Mouse (Mus musculus): Measurements from ENCODE around the gene Nol8.

Nol8 gene

GRCm38 (mm10) chr13:49652481-49653179, at the start of gene Nol8, which contains the start of gene Cenpp:
Gene Nol8, plus strand, starts transcription at chr13:49653078.
Gene Cenpp, minus strand, starts transcription at chr13:49652785.
- DNase-seq (ENCODE audit: low spot score): peak; percentile 100

GRCm38 (mm10) chr13:49603603-49604002, 49.3 kb upstream of the Nol8 start:
- no peak for DNase-seq (ENCODE audit: low spot score)

DNA sequence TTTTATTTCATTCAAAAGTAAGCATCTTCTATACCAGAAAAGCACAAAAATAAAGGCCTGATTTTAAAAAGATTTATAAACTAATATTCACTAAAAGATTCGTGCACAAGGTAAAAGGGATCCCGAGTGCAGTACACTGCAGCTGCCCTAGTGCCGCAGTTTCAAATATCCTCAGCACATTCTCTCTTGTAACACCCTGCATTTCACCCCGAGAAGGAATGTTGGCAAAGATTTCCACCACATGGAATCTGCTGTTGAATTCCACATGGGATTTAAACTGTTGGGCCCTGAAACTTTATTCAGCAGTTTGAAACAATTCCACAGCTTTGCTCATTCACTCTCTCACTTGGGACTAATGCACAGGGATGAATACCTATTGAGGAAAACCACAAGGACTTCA, 45.2 kb upstream of the Nol8 start, which contains the start of gene Ogn:
Ogn (plus strand) TSS at position 333 of the 400 bp plus-strand sequence.
- DNase-seq (ENCODE audit: low spot score): no peak

GRCm38 (mm10) chr13:49608589-49609322, 44.1 kb upstream of the Nol8 start:
- DNase-seq (ENCODE audit: low spot score): no peak

GRCm38 (mm10) chr13:49617021-49617420, 35.9 kb upstream of the Nol8 start:
- no peak for DNase-seq (ENCODE audit: low spot score)

DNA sequence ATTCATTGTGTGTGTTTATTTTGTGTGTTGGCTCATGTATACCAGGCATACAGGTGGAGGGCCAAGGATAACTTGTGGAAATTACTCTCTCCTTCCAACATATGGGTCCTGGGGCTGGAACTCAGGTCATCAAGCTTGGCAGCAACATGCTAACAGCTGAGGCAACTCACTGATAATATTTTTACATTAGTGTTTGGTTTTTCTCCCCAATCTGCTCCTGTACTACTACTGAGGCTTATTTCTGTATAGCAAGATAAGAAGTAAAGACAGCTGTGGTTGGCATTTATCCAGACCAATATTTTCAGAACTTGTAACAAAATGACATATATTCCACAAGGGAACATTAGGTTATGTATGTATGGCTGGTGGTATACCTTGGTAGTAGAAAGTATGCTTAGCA, 34.5 kb upstream of the Nol8 start:
- DNase-seq (ENCODE audit: low spot score): no peak

DNA sequence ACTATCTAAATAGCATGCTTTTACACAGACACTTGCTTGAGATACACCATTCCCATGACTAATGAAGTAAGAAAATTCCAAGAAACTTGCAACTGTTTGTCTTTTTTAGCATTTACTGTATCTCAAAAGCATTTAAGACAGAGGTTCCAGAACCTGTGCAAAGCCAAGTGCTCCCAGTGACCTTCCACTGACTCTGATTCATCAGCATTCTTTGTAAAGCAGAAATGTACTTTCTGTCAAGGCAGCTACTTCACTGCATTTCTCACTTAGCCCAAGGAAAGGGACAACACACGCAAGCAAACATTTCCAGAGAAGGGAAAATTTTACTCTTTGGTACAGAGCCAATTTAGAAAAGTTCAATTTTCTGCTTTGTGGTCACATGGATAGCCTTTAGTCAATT, 29.7 kb upstream of the Nol8 start:
- no peak for DNase-seq (ENCODE audit: low spot score)

GRCm38 (mm10) chr13:49628167-49628566, 24.7 kb upstream of the Nol8 start:
- no peak for DNase-seq (ENCODE audit: low spot score)

GRCm38 (mm10) chr13:49629076-49629475, 23.8 kb upstream of the Nol8 start:
- no peak for DNase-seq (ENCODE audit: low spot score)

DNA sequence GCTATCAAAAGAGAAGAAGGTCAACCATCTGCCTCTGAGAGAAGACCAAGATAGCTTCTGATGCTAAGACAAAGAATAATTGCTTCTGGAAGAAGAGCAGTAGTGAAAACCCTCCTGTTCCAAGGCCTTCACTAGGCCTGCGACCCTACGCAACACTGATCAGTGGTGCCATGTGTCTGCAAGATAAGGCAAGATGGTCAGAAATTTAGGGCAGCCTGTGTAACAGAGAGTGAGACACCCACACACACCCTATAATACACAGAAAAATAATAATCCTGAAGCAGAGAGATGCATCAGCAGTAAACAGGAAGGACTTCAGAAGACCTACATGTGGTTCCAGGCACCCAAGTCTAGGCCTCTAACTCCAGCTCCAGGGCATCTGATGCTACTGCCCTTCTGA, 12.9 kb upstream of the Nol8 start:
- DNase-seq (ENCODE audit: low spot score): no peak

GRCm38 (mm10) chr13:49642650-49643049, 10.2 kb upstream of the Nol8 start:
- no peak for DNase-seq (ENCODE audit: low spot score)

- no peak for DNase-seq (ENCODE audit: low spot score)
Measured at GRCm38 (mm10) chr13:49643669-49644362, 9.1 kb upstream of the Nol8 start.

- DNase-seq (ENCODE audit: low spot score): peak; percentile 66
Measured at GRCm38 (mm10) chr13:49644731-49645529, 7.9 kb upstream of the Nol8 start.

- DNase-seq (ENCODE audit: low spot score): no peak
Measured at GRCm38 (mm10) chr13:49646019-49646418, 6.9 kb upstream of the Nol8 start.

- DNase-seq (ENCODE audit: low spot score): no peak
Measured at GRCm38 (mm10) chr13:49651136-49651535, 1.7 kb upstream of the Nol8 start.

DNA sequence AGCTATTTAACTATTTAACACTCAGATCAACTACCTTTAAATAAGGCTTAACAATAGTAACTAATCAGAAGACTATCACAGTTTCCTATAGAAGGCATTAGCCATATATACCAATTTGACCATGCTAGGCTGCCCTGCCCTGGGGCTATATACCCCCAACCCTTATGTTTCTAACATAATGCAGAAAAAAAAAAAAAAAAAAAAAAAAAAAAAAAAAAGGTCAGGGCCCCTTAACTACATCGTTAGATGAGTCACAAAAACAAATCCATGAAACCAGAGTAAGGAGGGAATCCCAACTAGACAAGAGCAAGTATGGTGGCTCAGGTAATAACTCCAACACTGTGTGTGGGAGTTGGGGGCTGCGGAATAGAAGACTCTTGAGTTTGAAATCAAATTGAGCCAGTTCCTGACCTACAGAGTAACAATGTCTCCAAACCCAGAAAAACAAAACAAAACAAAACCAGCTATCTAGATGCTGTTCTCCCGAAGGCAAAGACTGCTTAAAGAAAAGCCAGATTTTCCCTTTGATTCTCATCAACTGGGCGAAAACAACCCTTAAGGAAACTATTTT, 1.0 kb upstream of the Nol8 start:
- DNase-seq (ENCODE audit: low spot score): no peak

- DNase-seq (ENCODE audit: low spot score): no peak
Measured at GRCm38 (mm10) chr13:49653180-49653541, 283 bp downstream of the Nol8 start.

DNA sequence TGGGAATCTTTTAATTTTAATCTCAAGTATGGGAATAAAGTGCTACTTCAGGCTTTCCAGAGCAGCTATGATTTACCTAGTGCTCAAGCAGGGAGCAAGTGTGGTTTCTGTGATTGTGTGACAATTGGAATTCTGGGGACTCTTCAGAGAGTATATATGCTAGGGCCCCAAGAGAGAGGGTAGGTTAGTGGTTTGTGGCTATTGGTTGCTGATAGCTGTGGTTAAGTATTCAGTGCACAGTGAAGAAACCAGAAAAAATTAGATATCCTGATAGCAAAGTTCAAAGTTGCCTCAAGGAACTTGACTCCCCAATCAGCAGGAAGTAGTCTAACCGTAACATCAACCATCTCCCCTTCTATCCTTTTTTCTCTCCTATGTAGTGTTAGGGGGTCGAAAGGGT, 24.9 kb downstream of the Nol8 start:
- no peak for DNase-seq (ENCODE audit: low spot score)

DNA sequence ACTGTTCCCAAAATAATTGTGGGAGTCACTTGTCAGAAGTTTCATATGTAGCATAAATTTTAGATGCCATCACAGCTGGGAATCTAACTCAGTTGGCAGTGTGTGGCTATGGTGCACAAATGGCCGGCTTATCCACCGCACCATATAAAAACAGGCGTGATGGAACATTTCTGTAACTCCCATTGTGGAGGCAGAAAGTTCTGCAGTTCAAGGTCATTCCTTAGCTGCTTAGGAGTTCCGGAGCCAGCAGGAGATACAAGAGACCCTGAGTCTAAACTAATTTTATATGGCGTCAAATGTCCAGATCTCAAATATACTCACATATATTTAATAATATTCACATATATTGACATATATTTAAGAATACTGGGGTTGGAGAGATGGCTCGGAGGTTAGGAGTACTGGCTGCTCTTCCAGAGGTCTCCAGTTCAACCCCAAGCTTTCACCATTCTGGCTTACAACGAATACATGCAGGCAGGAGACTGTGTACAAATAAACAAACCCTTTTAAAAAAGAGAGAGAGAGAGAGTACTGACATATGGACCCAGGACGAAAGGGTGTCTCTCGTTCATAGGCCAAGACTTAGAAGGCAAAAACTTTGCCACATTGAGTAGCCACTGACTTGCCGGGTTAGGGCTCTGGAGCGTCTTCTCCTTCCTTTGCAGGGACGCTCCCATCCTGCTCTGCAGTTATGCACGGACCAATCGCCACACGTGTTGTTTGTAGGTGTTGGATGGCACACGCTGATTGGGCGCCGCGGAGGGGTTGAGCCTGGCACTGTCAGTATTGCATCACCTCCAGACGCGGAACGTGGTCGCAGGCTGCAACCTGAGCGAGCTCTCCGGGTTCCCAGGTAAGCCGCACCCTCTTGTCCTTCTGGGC, 28.7 kb downstream of the Nol8 start, which contains the start of gene Iars:
Iars (plus strand) TSS at position 750 of the 882 bp plus-strand sequence.
- peak; percentile 98 for DNase-seq (ENCODE audit: low spot score)

DNA sequence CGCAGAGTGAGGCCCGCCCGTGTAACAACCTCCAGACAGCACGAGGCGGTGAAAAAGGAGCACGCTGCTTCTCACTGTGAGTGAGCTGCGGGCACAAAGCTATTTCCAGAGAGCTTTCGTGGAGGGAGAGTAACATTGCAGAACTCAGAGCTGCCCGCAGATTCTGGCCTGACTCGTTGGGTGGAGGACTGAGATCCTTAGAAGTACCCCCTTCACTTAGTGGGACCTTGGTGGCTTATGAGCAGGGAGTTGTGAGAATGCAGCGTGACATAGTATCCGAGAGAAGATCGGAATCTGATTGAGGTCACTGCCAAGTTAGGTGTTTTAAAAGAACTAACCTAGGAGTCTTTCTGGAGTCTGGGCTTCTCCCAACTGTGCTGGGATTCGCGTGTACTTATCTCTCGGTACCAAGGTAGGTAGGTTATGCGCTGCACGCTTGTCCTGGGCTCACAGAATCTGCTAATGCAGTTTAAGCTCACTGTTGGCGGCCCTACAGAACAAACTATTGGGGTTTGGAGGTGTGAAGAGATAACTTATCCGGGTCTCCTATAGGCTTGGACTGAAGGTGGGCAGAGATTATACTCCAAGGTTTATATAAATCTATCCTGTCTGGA, 29.5 kb downstream of the Nol8 start:
- no peak for DNase-seq (ENCODE audit: low spot score)
